Mouse (Mus musculus) forebrain, embryonic 10.5 days (tissue): ENCODE data around the gene Fam234b. TPM values are rescaled to one million over a fixed set of nuclear protein-coding genes. Genes with fewer than 3 reads are reported as not detected.

Experiments used
- DNase-seq: peaks from one replicate; pipeline ENCODE4 v3.0.0-alpha.2; 2017; ENCODE audit warnings: low spot score; ENCODE audit errors: extremely low spot score
- H3K27ac ChIP-seq: fragments of 300-500 bp; sonication (generic); 2 replicates; pipeline ENCODE4 v1.5.1; 2016; ENCODE audit warnings: mild to moderate bottlenecking
- H3K27me3 ChIP-seq: fragments of 300-500 bp; sonication (generic); 2 replicates; pipeline ENCODE4 v1.6.1; 2016; ENCODE audit warnings: mild to moderate bottlenecking; ENCODE audit not compliant: poor library complexity, severe bottlenecking
- H3K36me3 ChIP-seq: fragments of 300-500 bp; sonication (generic); replicated peaks from 2 replicates; pipeline ENCODE4 v1.6.1; 2016; ENCODE audit warnings: mild to moderate bottlenecking, moderate library complexity
- H3K4me1 ChIP-seq: fragments of 300-500 bp; sonication (generic); 2 replicates; pipeline ENCODE4 v1.6.1; 2016
- H3K4me3 ChIP-seq: fragments of 300-500 bp; sonication (generic); 2 replicates; pipeline ENCODE4 v1.5.1; 2016; ENCODE audit warnings: mild to moderate bottlenecking, moderate library complexity
- H3K9me3 ChIP-seq: fragments of 300-500 bp; sonication (generic); 2 replicates; pipeline ENCODE4 v1.6.1; 2016; ENCODE audit warnings: mild to moderate bottlenecking, moderate library complexity
- WGBS: fragments of 180-500 bp; shearing (Covaris S2); methylation state at CpG from one replicate; pipeline ENCODE4 v1.1.7; 2016; 5-methylcytosine and 5-hydroxymethylcytosine counted together
- polyA plus RNA-seq: library from polyadenylated mRNA; unstranded; fragments of >200 nt; fragmentation: Nextera tagmentation; extraction: Ambion mirVana; gene quantifications from 2 replicates; pipeline ENCODE4 v1.2.1, GENCODE M21; 2016

Fam234b gene
- 23.3 and 25.4 TPM in 2 replicates for polyA plus RNA-seq

DNA sequence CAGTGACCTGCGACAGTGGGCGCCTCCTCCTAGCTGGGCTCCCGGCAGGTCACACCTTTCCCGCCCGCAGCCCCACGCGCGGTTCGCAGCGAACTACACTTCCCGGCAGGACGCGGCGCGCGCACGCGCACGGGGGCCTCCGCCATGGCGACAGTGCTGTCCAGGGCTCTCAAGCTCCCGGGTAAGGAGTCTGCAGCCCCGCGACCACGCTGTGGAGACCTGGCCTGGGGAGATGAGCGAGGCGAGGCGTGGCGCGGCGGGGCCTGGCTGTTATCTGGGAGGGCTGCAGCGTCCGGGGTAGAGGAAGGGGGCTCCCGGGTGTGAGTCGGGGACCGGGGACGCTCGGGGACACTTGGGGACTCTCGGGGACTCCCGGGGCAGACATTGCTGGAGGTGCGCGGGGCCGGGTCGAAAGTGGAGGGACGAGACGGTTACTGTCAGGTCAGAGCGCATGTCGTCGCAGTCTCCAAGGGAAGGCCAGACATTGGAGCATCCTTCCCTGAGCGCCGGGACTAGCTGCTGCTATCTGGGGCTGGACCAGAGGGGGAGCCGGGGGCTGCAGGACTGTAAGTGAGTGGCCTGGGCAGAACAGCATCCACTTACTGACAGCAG is at the start of gene Fam234b, which contains the start of gene Hebp1:
TSS of gene Fam234b (plus strand) at position 57 of the 612 bp plus-strand sequence.
TSS of gene Hebp1 (minus strand) at position 102 of the 612 bp plus-strand sequence.
- no peaks in the 10 kb centered on the region for H3K9me3 ChIP-seq
- WGBS = 1% methylated on average over 52 of the region's 52 CpGs

DNA sequence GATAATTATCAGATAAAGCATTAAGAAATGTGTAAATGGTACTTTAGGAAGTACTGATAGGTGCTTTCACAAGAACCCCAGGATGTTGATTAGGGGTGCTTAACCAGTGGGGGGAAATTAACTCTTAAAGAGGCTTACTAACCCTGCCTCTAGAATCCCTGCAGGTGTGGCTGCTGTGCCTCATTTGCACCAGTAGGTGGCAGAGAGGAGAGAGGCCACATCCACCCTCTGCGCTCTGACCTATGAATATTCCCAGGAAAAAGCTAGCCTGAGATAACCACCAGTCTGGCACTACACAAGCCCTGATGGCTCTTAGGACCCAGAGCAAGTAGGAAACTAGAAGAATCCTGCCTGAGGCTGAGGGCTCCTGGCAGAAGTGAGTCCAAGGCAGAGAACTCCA is 49.3 kb upstream of the Fam234b start:
- H3K4me3 ChIP-seq = no peak overlapping the region
- H3K27me3 ChIP-seq = 0 out of 2 replicates have a peak, but pooled peaks cover 8% of the 10 kb centered on the region
- no peak overlapping the region for H3K27ac ChIP-seq
- H3K4me1 ChIP-seq = peaks cover 4% of the 10 kb centered on the region; the same call in 1 of the 2 replicates
- 44% methylated on average over 1 of the region's 1 CpGs for WGBS
- DNase-seq = no peak
- no peaks in the 10 kb centered on the region for H3K36me3 ChIP-seq
- 0 out of 2 replicates have a peak, but pooled peaks cover 3% of the 10 kb centered on the region for H3K9me3 ChIP-seq

More for the DNA sequence above, at the start of gene Fam234b, which contains the start of gene Hebp1:
- H3K4me1 ChIP-seq = peaks cover 32% of the 10 kb centered on the region
- peak within 1 kb of the TSS; percentile 93 for H3K27ac ChIP-seq
- peak within 1 kb of the TSS; percentile 91 for H3K4me3 ChIP-seq
- H3K36me3 ChIP-seq = no peaks in the 10 kb centered on the region
- DNase-seq = peak; percentile 77
- H3K27me3 ChIP-seq = peaks cover 12% of the 10 kb centered on the region

DNA sequence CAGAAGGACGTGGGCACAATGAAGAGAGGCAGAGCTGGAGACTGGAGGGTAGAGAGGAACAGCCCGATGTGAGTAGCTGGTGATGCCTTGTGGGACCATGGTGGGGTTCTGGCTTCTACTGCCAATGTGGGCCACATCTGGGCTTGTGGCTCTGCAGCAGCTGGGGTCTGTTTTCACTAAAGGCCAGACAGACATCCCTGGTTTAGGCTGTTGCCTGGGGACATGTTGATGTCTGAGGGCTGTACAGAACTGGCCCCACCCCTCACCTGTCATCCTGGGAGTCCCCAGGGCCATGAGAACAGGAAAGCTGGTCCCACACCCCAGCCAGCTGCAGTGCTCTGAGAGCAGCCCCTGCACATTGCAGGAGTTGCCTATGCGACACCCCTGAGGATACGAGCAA is 48.6 kb upstream of the Fam234b start:
- no peak for DNase-seq
- H3K27ac ChIP-seq = no peak overlapping the region
- peaks cover 4% of the 10 kb centered on the region; the same call in 1 of the 2 replicates for H3K4me1 ChIP-seq
- whole genome bisulfite sequencing = 85% methylated on average over 4 of the region's 4 CpGs
- H3K4me3 ChIP-seq = no peak overlapping the region
- 0 out of 2 replicates have a peak, but pooled peaks cover 8% of the 10 kb centered on the region for H3K27me3 ChIP-seq
- H3K36me3 ChIP-seq = no peaks in the 10 kb centered on the region
- H3K9me3 ChIP-seq = 0 out of 2 replicates have a peak, but pooled peaks cover 3% of the 10 kb centered on the region

DNA sequence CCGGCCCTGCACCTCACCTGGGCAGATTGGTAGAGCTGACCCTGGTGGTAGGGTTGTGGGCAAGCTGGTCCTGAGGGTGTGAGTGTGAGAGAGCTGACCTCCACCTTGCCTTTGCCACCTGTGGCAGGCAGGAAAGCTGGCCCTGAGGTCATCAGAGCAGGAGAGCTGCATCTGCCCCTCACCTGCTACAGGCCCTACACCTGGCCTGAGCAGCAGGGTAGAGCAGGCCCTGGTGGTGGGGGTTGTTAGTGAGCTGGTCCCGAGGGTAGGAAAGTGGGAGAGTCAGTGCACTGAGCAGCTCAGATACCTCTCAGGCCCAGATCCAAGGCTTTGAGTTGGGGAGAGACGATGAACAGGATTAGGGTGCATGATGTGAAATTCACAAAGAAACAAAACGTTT is 48.1 kb upstream of the Fam234b start:
- WGBS = 80% methylated on average over 4 of the region's 4 CpGs
- 0 out of 2 replicates have a peak, but pooled peaks cover 3% of the 10 kb centered on the region for H3K9me3 ChIP-seq

DNA sequence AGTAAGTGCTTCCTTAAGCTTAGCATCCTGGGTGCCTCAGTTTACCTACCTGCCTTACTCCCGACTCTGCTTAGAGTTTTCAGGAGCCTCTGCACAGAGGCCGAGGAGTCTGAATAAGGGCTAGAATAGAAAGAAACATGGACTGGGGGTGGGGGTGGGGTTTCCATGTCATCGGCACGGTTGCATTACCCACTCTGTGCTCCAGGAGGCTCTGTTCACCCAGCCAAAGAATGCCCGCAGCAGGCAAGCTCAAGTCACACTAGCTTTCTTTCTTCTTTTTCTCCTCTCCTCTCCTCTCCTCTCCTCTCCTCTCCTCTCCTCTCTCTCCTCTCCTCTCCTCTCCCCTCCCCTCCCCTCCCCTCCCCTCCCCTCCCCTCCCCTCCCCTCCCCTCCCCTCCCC is 47.5 kb upstream of the Fam234b start:
- H3K36me3 ChIP-seq = no peaks in the 10 kb centered on the region
- 0 out of 2 replicates have a peak, but pooled peaks cover 8% of the 10 kb centered on the region for H3K27me3 ChIP-seq
- WGBS = 34% methylated on average over 5 of the region's 5 CpGs
- H3K27ac ChIP-seq = no peak overlapping the region
- H3K4me3 ChIP-seq = no peak overlapping the region
- H3K9me3 ChIP-seq = 0 out of 2 replicates have a peak, but pooled peaks cover 3% of the 10 kb centered on the region
- DNase-seq = peak; percentile 38
- peaks cover 4% of the 10 kb centered on the region; the same call in 1 of the 2 replicates for H3K4me1 ChIP-seq

More for the DNA sequence above, 48.1 kb upstream of the Fam234b start:
- H3K4me3 ChIP-seq = no peak overlapping the region
- no peaks in the 10 kb centered on the region for H3K36me3 ChIP-seq
- DNase-seq = no peak
- 0 out of 2 replicates have a peak, but pooled peaks cover 8% of the 10 kb centered on the region for H3K27me3 ChIP-seq
- no peak overlapping the region for H3K27ac ChIP-seq
- peaks cover 4% of the 10 kb centered on the region; the same call in 1 of the 2 replicates for H3K4me1 ChIP-seq

DNA sequence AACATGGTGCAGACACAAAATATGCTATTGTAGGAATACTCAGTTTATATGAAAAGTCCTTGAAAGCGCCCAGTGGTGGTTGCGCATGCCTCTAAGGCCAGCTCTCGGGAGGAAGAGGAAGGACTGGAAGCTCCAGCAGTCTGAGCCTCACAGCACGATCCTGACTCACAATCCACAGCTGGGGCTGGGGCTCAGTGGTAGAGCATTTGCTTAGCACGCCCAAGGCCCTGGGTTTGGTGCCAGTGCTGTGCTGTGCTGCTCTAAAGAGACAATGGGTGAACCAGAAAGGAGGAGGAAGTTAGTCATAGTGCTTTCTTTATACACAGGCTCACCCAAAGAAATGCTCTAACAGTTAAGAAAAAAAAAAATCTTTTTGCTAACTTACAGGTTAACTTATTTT is 44.1 kb upstream of the Fam234b start:
- peaks cover 8% of the 10 kb centered on the region for H3K4me1 ChIP-seq
- H3K27me3 ChIP-seq = 0 out of 2 replicates have a peak, but pooled peaks cover 8% of the 10 kb centered on the region
- no peak overlapping the region for H3K4me3 ChIP-seq
- 0 out of 2 replicates have a peak, but pooled peaks cover 3% of the 10 kb centered on the region for H3K9me3 ChIP-seq
- 86% methylated on average over 5 of the region's 5 CpGs for WGBS
- no peaks in the 10 kb centered on the region for H3K36me3 ChIP-seq
- DNase-seq = no peak
- no peak overlapping the region for H3K27ac ChIP-seq

DNA sequence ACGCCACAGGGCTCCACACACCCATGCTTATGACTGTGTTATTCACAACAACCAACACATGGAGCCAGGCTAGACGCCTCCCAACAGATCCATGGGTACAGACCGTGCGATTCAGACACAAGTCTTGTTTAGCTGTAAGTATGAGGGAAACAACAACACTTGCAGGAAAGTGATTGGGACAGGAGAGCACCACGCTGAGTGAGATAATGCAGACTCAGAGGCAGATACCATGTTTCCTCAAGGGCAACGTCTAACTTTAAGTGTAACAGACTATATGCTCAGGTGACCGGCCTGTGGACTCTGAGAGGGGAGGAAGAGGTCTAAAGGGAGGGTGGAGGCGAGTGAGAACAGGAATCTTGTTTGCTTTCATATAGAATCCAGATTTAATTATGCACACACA is 41.2 kb upstream of the Fam234b start:
- Histone ChIP-seq H3K27me3 (no peaks in the 10 kb centered on the region), H3K4me1 (peaks cover 4% of the 10 kb centered on the region; the same call in 1 of the 2 replicates), H3K9me3 (0 out of 2 replicates have a peak, but pooled peaks cover 3% of the 10 kb centered on the region), H3K4me3 (no peak overlapping the region), H3K27ac (no peak overlapping the region), H3K36me3 (no peaks in the 10 kb centered on the region)
- no peak for DNase-seq
- 88% methylated on average over 8 of the region's 8 CpGs for WGBS

DNA sequence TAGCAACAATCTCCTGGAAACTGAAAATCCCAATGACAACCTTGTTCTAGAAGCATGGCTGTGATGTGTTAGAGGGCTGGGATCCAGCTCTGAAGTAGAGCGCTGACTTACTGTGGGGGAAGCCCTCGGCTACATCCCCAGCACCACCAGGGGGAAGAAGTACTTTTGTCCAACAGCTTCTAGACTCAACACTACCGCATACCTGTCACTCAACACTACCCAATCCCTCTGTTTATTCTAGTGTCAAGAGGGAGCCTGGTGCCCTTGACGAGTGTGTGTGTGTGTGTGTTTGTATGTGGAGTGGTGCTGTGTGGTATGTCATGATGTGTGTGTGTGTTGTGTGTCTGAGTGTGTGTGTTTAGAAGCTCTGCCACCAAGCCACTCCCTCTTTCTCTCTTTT is 40.3 kb upstream of the Fam234b start:
- H3K9me3 ChIP-seq = 0 out of 2 replicates have a peak, but pooled peaks cover 3% of the 10 kb centered on the region
- H3K36me3 ChIP-seq = no peaks in the 10 kb centered on the region
- WGBS = 80% methylated on average over 4 of the region's 4 CpGs
- H3K27me3 ChIP-seq = no peaks in the 10 kb centered on the region
- H3K4me3 ChIP-seq = no peak overlapping the region
- H3K27ac ChIP-seq = no peak overlapping the region
- peaks cover 4% of the 10 kb centered on the region; the same call in 1 of the 2 replicates for H3K4me1 ChIP-seq
- no peak for DNase-seq

DNA sequence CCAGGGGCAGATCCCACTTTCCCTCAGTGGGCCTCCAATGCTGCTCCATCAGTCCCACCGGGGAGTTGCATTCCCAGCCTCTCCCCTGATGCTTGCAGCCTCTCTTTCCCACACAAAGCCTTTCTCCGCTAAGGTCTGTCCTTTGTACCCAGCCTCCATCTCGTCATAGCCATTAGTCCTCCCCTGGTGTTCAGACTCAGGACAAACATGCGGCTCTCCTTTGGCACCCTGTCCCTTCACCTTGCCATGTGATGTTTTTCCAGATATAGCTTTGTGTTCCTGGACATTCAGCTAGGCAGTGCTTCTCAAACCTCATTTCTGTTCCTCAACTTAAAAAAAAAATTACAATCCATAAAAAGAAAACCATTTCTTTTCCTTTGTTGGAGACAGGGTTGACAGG is 39.3 kb upstream of the Fam234b start:
- H3K4me1 ChIP-seq = peaks cover 11% of the 10 kb centered on the region

DNA sequence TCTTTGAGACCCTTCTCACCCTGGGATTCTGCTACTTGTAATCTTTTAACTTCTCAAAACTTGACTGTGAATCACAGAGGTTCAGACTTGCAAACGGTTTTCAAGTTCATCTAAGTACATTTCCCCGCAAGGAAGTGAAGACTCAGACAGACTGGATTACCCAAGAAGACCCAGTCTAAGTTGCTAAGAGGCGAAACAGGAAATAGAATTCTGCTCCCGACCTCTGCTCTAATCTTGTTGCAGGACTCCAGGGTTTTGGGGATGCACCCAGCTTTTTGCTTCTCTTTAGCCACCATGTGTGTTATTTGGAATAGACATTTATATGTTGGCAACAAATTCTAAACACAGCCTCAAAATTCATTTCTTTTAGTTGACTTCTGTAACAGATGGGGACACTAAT is 36.4 kb upstream of the Fam234b start:
- WGBS = 78% methylated on average over 4 of the region's 4 CpGs
- Histone ChIP-seq H3K27me3 (peaks cover 8% of the 10 kb centered on the region; the same call in 1 of the 2 replicates), H3K36me3 (no peaks in the 10 kb centered on the region), H3K4me3 (no peak overlapping the region), H3K27ac (no peak overlapping the region), H3K4me1 (peaks cover 13% of the 10 kb centered on the region), H3K9me3 (no peaks in the 10 kb centered on the region)
- DNase-seq = no peak

More for the DNA sequence above, 39.3 kb upstream of the Fam234b start:
- H3K36me3 ChIP-seq = no peaks in the 10 kb centered on the region
- no peak for DNase-seq
- H3K27ac ChIP-seq = no peak overlapping the region
- 44% methylated on average over 4 of the region's 4 CpGs for WGBS
- no peaks in the 10 kb centered on the region for H3K27me3 ChIP-seq
- no peaks in the 10 kb centered on the region for H3K9me3 ChIP-seq
- H3K4me3 ChIP-seq = no peak overlapping the region

DNA sequence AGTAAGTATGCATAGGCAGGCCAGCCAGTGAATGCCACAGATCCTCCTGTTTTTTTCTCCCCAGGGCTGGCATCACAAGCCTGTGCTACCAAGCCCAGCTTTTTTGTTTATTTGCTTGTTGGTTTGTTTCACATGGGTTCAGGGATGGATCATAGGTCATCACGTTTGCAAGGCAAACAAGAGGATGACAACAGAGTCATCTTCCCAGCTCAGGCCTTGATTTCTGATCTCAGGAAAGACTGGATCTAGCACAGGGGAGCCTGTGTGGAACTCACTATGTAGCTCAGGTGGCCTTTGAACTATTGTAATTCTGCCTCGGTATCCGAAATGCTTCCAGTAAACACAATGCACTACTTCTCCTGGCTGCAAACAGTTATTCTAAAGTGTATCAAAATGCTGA is 35.5 kb upstream of the Fam234b start:
- no peak overlapping the region for H3K27ac ChIP-seq
- no peaks in the 10 kb centered on the region for H3K36me3 ChIP-seq
- peaks cover 18% of the 10 kb centered on the region for H3K27me3 ChIP-seq
- no peak for DNase-seq
- H3K4me3 ChIP-seq = no peak overlapping the region
- H3K9me3 ChIP-seq = no peaks in the 10 kb centered on the region
- 82% methylated on average over 3 of the region's 3 CpGs for WGBS
- H3K4me1 ChIP-seq = peaks cover 16% of the 10 kb centered on the region

DNA sequence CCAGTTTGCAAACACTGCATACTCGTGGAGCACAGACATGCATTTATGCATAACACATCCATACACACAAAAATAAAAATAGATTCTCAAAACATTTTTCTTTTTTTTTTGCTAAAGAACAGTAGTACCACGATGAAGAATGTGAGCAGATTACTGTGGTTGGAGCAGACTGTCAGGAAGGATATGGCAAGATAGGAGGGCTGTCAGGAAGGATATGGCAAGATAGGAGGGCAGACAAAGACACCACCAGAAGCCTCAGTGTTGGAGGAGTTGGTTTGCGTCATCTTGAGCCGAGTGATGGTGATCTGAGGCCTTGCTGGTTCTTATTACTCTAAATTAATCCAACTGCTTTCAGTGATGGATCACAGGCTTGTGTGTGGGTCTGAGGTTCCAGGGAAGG is 34.9 kb upstream of the Fam234b start:
- no peaks in the 10 kb centered on the region for H3K36me3 ChIP-seq
- peaks cover 22% of the 10 kb centered on the region for H3K4me1 ChIP-seq
- WGBS = 83% methylated on average over 4 of the region's 4 CpGs
- H3K9me3 ChIP-seq = no peaks in the 10 kb centered on the region
- no peak overlapping the region for H3K27ac ChIP-seq
- no peak overlapping the region for H3K4me3 ChIP-seq
- DNase-seq = no peak
- peaks cover 21% of the 10 kb centered on the region for H3K27me3 ChIP-seq

DNA sequence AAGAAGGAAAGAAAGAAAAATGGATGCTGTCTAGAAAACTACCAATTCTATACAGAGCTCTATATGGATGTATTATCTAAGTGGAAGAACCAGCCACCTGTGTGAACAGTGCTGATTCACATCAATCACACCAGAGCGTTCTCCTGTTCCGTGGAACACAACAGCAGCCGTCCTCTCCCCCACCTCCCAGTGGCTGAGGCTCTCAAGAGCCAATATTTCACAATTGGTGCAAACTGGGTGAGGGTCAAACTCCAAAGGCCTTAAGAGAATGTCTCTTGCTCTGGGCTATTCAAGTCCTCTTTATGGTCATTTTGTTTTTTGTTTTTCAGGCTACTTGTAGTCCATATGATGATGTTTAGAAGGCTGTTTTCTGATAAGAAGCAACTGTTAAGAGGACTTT is 32.6 kb upstream of the Fam234b start:
- Histone ChIP-seq H3K27me3 (peaks cover 21% of the 10 kb centered on the region), H3K27ac (no peak overlapping the region), H3K4me1 (peaks cover 25% of the 10 kb centered on the region), H3K9me3 (no peaks in the 10 kb centered on the region), H3K36me3 (no peaks in the 10 kb centered on the region), H3K4me3 (no peak overlapping the region)
- 90% methylated on average over 3 of the region's 3 CpGs for WGBS
- DNase-seq = no peak
